Mouse (Mus musculus): ENCODE data around the gene Cwc22.
A peak's percentile ranks its signal among the peaks of the same experiment; 100 is the strongest.

Gene Cwc22

GRCm38 (mm10) chr2:77945596-77946485 lies at the start of gene Cwc22:
Cwc22 (minus strand) TSS chr2:77946375.
- DNase-seq (ENCODE audit: low spot score in 2 of 2), result peak; percentile 83 to 91

GRCm38 (mm10) chr2:77993727-77994401 lies 47.7 kb upstream of the Cwc22 start:
- no peak for DNase-seq (ENCODE audit: low spot score in 2 of 2)

GRCm38 (mm10) chr2:77992951-77993604 lies 46.9 kb upstream of the Cwc22 start:
- no peak for DNase-seq (ENCODE audit: low spot score in 2 of 2)

- no peak for DNase-seq (ENCODE audit: low spot score in 2 of 2)
Observed at GRCm38 (mm10) chr2:77990820-77991219, 44.6 kb upstream of the Cwc22 start.

- DNase-seq (ENCODE audit: low spot score in 2 of 2), result no peak
Observed at GRCm38 (mm10) chr2:77990121-77990520, 43.9 kb upstream of the Cwc22 start.

- no peak for DNase-seq (ENCODE audit: low spot score in 2 of 2)
Observed at GRCm38 (mm10) chr2:77989390-77989789, 43.2 kb upstream of the Cwc22 start.

GRCm38 (mm10) chr2:77985991-77986730 lies 40.0 kb upstream of the Cwc22 start:
- DNase-seq (ENCODE audit: low spot score in 2 of 2), result no peak

GRCm38 (mm10) chr2:77984209-77984608 lies 38.0 kb upstream of the Cwc22 start:
- no peak for DNase-seq (ENCODE audit: low spot score in 2 of 2)

GRCm38 (mm10) chr2:77981826-77982225 lies 35.7 kb upstream of the Cwc22 start:
- no peak for DNase-seq (ENCODE audit: low spot score in 2 of 2)

- DNase-seq (ENCODE audit: low spot score in 2 of 2), result no peak
Observed at GRCm38 (mm10) chr2:77980696-77981095, 34.5 kb upstream of the Cwc22 start.

- DNase-seq (ENCODE audit: low spot score in 2 of 2), result no peak
Observed at GRCm38 (mm10) chr2:77979519-77979918, 33.3 kb upstream of the Cwc22 start.

- DNase-seq (ENCODE audit: low spot score in 2 of 2), result no peak
Observed at GRCm38 (mm10) chr2:77979081-77979480, 32.9 kb upstream of the Cwc22 start.

GRCm38 (mm10) chr2:77978256-77978655 lies 32.1 kb upstream of the Cwc22 start:
- no peak for DNase-seq (ENCODE audit: low spot score in 2 of 2)

- DNase-seq (ENCODE audit: low spot score in 2 of 2), result no peak
Observed at GRCm38 (mm10) chr2:77976321-77976920, 30.2 kb upstream of the Cwc22 start.

GRCm38 (mm10) chr2:77975606-77976005 lies 29.4 kb upstream of the Cwc22 start:
- DNase-seq (ENCODE audit: low spot score in 2 of 2), result peak; percentile 7 to 25

- DNase-seq (ENCODE audit: low spot score in 2 of 2), result no peak
Observed at GRCm38 (mm10) chr2:77974986-77975385, 28.8 kb upstream of the Cwc22 start.

- DNase-seq (ENCODE audit: low spot score in 2 of 2), result no peak
Observed at GRCm38 (mm10) chr2:77974366-77974765, 28.2 kb upstream of the Cwc22 start.

- no peak for DNase-seq (ENCODE audit: low spot score in 2 of 2)
Observed at GRCm38 (mm10) chr2:77973296-77973695, 27.1 kb upstream of the Cwc22 start.

- DNase-seq (ENCODE audit: low spot score in 2 of 2), result no peak
Observed at GRCm38 (mm10) chr2:77972541-77972940, 26.4 kb upstream of the Cwc22 start.

- DNase-seq (ENCODE audit: low spot score in 2 of 2), result no peak
Observed at GRCm38 (mm10) chr2:77971871-77972270, 25.7 kb upstream of the Cwc22 start.

- DNase-seq (ENCODE audit: low spot score in 2 of 2), result no peak
Observed at GRCm38 (mm10) chr2:77971361-77971760, 25.2 kb upstream of the Cwc22 start.

All from right cerebral cortex, postnatal 36 days (tissue).